Mouse (Mus musculus): ENCODE measurements around the gene Mxi1. TPM values are rescaled to one million over a fixed set of nuclear protein-coding genes. Genes with fewer than 3 reads are reported as not detected.

Gene Mxi1
- total RNA-seq (2021), result 10 to 100 TPM; 38.1 to 40.5 TPM
- long read RNA-seq, experiment 1, full-length matches to known transcripts, result 41 of 48 reads
- long read RNA-seq, experiment 1, partial matches to known transcripts, result 0 of 48 reads
- long read RNA-seq, experiment 1, other reads (novel, unspliced or antisense), result 7 of 48 reads
- long read RNA-seq, experiment 2, transcript Mxi1-203 (6 exons, 2,340 nt), result major isoform, 47 of 72 reads
- long read RNA-seq, experiment 2, transcript Mxi1-201 (6 exons, 2,627 nt), result minor isoform, 11 of 72 reads
- long read RNA-seq, experiment 2, partial matches to known transcripts, result 4 of 72 reads
- long read RNA-seq, experiment 2, other reads (novel, unspliced or antisense), result 9 of 72 reads

DNA sequence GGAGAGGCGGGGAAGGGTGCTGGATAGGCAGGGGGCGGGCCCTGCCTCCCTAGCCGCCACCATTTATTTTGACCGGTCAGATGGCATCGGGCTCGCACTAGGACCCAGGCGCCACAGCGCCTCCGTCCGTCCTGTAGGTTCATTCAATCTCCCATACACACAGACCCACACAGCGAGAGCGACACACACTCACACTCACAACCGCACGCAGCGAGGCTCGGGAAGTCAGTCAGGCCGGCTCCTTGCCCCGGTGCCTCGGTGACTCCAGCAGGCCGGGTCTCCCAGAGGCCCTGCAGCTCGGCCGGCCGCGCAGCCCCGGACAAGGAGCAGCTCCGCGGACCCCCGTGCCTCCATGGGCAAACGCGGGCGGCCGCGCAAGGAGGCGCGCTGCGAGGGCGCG lies at the start of gene Mxi1:
Mxi1 (plus strand) TSS at position 171 of the 400 bp plus-strand sequence.
- DNase-seq (ENCODE audit: low spot score in 2 of 2), result peak; percentile 35 to 55

DNA sequence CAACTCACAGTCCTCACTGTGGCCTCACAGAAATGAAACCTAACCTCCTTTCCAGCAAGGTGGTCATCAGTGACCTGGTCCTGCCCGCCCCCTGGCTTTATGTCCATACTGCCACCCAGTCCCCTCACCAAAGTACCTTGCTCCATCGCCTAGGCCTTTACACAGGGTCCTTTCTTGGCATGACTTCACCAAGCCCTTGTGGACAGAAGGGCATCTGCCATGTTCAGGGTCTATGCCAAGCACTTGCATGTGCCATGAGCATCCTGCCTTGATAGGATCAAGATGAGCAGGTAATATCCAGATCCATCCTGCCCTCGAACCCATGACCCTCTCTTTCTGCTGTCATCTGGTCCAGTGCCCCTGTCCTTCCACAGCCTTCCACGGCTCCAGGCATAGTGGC lies 49.5 kb upstream of the Mxi1 start:
- DNase-seq (ENCODE audit: low spot score in 2 of 2), result no peak

DNA sequence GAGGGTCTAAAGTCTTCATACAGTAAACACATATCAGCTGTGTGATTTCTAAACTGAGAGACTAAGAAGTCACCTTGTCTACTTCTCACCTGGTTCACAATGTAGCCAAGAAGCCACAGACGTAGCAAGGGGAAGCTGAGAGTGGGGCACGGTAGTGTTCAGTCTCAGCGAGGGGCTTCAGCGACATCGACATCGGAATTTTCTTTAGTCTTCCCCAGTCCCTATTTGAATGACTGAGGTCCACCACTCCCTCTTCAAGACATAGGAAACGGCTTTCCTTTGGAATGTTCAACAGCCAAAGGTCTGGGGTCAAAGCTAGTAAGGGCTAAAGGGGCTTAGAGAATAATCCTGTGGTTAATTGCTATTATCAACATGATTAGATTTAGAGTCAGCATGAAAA lies 48.3 kb upstream of the Mxi1 start:
- no peak for DNase-seq (ENCODE audit: low spot score in 2 of 2)

DNA sequence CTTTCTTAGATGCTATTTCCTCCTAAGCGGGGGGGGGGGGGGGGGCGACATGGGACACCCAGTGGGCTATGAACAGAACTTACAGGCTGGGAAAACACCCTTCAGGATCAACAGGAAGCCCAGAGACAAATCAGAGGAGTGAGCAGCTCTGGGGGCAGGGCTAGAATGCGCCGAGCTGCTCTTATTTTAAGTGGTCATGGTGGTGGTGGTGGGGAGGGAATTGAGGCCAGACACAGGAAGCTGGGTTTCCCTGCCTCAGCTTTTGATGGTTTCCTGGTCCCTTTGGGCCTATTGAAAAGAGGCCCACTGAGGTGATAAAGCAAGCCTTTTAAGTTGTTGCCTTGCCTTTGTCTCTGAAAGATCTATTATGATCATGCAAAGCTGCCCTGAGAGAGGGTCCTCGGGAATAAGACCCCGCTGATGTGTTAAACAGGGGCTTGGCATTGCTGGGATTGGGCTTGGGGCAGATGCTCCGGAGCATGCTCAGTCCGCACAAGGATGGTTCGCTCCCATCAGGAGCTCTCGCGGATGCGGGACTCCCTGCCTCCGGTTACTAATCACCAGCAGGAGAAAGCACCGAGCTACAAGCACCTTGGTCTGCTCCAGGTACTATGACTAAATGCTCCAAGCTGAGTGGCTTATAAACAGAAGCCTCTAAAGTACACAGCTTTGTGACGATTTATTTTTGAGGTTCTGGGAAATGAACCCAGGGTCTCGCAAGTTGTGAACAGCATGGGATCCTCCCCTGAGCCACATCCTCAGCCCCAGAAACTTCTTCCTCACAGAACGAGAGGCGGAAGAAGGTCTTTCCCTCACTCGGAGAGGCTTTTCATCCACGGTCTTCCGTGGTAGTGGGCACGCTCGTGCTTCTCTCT lies 46.2 kb upstream of the Mxi1 start:
- DNase-seq (ENCODE audit: low spot score in 2 of 2), result no peak

DNA sequence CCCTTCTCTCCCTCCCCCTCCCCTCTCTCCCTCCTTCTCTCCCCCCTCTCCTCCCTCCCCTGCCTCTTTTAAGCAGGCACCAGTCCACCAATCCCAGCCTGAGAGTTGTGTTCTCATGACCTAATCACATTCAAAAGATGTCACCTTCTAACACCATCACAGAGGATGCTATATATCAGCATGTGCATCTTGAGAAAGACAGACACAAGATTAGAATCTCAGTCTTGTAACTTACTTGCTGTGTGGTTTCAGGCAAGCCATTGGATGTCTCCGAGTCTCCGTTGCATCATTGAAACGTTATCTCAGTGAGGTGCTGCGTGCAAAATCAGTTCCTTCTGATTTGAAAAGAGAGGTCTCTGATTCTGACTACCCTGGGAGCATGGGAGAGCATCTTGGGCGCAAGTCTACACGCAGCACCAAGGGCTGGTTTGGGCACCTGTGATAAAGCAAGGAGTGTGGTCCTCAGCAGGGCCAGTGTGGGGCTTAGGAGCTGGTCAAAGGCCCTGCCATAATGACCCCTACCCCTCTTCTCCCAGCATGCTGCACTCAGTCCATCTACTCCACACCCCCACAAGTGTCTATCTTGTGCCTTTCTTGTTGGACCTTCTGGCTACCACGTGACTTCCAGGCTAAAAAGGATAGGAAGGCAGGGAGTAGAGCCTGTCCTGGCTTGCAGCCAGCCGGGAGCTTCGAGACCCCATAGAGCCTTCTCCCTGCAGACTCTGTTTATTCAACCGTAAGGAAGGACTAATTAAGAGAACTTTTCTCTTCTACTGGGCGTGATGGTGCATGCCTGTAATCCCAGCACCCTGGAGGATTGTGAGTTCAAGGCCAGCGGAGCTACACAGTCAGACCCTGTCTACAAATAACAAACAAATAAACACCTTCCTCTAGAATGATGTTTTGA lies 45.2 kb upstream of the Mxi1 start:
- DNase-seq (ENCODE audit: low spot score in 2 of 2), result no peak

DNA sequence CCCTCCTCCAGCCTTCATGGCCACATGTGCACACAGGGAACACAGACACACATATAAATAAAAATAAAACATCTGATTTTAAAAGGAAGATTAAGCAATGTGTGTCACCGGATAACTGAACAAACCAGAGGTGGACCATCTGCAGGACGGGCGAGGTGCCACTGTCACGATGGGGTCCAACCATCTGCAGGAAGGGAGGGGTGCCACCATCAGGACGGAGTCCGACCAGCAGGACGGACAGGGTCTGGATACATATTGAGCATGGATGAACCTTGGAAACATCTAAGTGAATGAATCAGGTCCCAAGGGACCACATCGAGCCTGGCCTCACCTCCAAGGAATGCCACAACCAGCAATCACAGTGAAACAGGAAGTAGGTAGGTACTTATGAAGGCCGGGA lies 43.0 kb upstream of the Mxi1 start:
- DNase-seq (ENCODE audit: low spot score in 2 of 2), result no peak

DNA sequence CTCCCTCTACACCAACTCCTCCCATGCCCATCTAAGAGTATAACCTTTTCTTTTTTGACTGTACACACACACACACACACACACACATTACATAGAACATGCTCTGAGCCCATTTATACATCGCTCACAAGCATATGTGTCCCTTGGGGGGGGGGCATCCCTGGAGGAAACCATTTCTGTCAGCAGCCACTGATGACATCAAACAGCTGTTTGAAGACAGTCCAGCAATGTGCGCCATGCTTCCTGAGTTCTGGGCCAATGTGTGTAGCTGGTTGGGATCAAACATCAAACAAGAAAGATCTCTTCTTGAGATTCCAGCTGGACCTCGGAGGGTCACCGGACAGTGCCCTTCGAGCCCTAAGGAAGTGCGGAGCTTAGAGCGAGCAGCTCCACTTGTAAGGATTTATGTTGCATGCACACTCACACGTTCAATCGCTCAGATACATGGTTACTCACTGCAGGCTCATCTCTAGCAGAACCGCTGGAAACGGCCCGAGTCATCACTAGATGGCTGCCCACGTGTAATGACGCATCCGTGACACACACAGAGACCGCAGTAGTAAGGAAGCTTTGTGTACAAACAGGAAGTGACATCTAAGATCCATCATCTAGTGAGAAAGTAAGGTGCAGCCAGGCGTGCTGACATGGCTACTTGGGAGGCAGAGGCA lies 37.1 kb upstream of the Mxi1 start:
- DNase-seq (ENCODE audit: low spot score in 2 of 2), result no peak

DNA sequence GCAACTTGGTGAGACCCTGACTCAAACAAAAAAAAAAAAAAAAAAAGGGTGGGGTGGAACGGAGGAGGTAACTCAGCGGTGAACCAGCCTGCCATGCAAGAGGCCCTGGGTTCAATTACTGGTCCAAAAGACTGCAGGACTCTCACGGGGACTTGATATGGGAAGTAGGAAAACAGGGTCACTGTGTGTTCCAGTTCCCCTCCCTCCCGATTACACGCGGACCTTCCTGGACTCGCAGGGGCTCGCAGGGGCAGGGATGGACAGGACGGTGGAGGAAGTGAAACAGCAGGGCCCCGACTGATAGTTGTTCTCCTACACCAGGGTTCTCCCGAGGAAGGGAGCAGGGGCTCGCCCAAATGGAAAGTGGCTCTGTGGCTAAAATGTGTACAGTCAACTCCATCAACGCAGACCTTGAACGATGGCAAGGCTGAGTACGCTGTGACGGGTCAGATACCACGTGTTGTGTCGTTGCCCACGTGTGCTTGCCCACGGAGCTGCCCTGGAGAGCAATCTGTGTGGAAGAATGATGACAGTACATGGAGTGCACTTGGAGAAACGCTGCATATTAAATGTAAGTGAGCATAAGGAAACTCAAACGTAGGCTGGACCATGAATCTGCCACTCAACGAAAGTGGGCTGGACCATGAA lies 36.4 kb upstream of the Mxi1 start:
- no peak for DNase-seq (ENCODE audit: low spot score in 2 of 2)

DNA sequence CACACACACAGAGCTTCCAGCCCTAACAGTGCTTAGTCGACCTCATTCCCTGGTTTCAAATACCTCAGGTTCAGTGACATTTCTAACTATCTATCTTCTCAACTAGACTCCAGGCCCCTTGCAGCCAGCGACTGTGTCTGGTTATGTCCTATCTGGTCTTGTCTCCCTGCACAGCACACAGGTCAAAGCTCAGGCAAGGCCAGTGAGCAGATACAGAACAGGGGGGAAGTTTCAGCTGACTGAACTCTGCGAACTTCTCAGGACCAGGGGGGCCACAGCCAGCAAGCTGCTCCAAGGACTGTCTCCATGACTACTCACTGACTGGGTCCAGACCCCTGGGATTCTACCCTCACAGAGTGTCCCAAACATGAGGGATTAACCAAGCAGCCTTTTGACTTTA lies 35.1 kb upstream of the Mxi1 start:
- DNase-seq (ENCODE audit: low spot score in 2 of 2), result no peak

DNA sequence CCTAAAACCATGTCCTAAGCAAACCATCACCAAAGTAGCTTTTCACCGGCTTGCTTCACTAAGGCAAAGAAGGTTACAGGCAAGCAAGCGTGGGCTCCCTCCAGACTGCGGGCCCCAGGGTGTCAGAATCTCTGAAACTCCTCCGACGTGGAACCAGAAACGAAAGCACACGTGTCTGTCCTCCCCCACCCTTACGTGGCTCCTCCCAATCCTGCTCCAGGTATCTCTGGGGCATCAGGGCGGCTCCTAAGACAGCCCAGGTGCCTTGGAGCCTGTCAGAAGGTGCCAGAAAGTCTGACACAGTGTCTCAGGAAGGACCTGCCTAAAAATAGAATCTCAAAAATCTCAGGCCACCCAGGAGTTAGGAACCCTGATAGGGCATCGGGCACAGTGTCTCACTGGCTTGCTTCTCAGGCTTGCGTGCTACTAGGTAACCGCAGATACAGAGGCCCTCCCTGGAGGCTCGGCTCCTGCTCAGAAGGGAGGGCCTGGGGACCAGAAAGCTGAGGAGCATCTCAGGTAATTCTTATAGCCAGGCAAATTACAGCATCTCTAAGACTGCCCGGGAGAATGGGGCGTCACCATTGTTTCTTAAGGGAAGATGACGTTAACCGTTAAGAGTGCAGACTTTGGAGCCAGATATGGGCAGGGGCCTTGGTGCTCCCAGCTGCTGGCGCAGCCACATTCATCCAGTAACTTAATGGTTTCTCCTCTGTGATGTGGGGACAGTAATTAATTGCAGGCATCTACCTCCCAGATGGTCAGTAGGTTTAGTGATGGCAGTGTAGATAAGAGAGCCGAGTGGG lies 33.2 kb upstream of the Mxi1 start:
- DNase-seq (ENCODE audit: low spot score in 2 of 2), result no peak

DNA sequence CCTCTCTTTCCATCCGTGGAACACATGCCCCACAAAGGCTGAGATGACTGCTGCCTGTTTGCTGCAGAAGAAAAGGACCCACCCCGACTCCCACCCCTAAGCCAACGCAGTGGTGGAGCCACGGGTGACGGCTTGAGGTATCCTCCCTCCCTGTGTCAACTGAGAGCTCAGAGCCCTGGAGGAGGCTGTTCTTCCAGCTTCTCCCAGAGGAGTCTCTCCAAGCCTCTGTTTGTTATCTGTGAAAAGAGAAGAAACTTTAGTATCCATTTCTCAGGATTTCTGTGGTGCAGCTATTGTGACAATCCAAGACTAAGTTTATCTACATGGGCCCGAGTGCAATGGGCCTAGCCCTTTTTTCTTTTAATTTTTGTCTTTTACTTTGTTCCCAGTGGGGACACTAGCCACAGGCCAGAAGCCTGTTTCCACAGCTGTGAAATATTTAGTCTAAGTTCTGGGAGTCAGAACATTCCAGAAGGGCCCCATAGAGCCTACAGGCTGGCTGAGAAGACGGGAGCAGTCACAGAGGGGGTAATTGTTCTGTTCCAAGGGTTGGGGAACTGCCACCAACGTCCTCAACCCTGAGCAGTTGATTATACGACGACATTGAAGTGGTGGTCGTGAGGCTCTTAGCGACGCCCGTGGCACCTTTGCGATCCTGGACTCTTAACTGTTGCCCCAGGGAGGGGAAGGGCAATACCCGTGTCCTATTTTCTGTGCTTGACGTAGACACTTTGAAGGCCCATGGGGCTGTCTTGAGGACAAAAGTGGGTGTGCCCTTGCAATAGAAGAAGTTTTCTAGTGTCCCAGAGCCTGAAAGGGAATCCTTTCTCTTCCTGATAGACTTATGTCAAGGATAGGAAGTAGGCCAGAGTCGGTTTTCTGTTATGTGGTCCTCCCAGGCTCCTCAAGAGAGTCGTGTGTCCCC lies 31.6 kb upstream of the Mxi1 start:
- no peak for DNase-seq (ENCODE audit: low spot score in 2 of 2)

DNA sequence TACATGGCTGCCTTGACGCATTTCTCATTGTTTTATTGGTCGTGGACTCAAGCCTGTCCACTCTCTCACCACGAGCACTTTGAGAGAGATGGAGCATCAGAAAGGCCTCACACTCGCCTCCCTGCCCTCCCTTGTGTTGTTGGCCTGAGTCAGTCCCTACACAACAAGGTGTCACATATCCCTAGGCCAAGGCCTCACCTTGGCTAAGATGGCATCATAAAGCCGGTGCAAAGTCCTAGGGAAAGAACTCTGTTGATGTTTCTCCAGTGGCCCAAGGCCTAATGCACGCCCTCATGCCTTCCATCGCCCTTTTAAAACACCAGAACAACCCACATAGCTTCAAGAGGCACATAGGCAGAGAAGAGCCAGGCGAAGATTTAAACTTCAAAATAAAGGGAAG lies 30.1 kb upstream of the Mxi1 start:
- DNase-seq (ENCODE audit: low spot score in 2 of 2), result no peak

DNA sequence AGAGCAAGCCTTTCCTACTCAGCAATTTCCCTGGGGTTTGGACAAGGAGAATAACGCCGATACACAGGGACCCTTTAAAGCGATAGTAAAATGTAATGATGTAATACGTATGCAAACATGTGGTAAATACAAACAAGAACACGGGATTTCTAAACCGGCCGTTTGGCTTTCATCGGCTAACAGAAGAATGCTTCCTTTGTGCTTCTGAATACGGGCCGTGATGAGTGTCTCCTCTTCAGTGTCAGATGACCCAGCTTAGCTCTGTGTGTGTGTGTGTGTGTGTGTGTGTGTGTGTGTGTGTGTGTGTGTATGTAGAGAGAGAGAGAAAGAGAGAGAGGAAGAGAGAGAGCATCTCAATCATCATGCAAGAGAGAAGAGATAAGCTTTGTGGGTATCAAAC lies 27.7 kb upstream of the Mxi1 start:
- no peak for DNase-seq (ENCODE audit: low spot score in 2 of 2)

DNA sequence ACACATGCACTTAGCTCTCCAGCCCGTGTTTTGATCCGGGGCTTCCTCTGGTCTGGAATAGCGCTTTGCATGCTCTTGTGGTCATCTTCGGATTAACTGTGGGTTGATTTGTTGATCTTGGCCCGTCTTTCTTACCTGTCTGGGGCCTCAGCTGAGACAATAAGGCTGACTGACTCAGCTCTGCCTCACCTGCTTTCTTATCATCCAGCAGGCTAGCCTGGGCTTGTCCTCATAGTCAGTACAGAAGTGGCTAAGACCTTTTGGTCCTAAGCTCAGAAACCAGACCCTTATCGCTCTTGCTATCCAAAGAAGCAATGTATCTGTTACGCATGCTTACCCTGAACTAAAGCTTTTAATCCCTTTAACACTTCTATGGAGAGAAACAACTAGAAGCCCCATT lies 26.6 kb upstream of the Mxi1 start:
- DNase-seq (ENCODE audit: low spot score in 2 of 2), result no peak

DNA sequence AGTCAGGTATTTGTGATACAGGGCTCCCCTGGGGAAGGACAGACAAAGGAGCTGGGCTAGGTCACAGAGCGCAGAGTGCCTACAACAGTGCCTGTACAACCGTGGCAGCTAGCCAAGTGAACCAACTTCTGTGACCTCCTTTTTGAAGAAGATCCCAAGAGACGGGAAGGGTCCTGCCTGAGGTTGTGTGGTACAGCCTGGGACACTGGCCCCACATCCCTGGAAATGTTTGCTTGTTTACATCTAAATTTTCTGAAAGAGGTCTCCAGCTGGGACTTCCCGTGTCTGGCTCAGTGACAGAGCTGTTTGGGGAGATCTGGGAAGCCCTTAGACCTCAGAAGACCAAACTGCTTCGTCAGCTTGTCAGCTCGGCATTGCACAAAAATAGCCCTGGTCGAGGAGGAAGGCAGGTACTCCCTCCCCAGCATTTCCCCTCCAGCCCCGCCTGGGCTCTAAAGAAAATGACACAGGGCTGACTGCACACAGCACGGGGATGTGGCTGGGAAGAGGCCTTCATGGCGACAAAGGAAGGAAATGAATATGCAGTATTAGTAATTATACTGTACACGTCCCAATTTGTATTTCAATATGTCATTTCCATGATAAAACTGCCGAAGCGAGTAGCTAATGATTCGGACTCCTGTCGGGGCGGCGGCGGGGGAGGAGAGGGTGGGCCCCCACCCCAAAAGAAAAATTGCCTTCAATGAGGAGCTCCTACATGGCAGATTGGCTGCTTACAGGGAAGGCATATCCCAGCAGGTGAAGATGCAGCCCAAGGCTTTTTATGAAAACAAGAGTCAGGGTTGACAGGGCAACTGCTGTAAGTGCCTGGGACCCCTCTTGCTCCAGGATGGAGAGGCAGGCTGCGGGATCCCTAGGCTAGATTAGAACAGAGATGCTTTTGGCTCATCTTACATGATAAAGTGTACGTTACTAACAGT lies 25.8 kb upstream of the Mxi1 start:
- no peak for DNase-seq (ENCODE audit: low spot score in 2 of 2)

DNA sequence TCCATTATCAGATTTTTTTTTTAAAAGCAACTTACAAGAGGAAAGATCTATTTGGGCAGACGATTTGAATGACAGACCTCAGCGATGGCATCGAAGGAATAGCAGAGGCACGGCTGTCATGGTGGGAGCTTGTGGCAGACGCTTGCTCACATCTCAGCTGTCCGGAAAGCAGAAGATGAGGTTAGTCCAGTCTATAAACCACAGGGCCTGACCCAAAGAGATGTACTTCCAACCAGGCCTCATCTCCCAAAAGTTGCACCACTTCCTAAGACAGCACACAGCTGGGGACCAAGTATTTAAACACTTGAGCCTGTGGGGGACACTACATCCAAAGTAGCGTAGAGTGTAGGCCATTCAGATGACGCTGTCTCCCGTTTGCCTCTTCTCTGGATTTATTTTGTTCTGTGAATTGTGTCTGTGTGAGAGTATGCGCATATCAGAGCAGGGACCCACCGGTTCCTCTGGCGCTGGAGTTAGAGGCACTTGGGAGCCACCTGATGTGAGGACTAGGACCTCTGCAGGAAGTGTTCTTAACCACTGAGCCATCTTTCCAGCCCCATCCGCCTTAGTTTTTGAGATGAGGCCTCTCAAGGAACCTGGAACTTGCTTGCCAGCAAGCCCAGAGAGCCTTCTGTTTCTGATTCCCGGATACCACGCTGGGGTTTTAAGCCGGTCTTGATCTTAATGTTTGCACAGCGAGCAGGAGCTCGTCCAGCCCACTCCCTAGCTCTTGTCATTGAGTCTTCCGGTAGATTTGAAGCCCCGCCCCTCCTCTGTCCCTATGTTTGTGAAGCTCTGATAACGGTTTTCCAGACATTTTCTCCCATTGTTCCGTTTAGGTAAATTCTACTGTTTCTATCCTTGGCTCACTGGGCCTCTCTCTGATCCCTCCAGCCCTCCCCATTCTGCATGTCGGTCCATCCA lies 13.7 kb upstream of the Mxi1 start:
- DNase-seq (ENCODE audit: low spot score in 2 of 2), result no peak

All from adrenal gland, postnatal 4 days (tissue).